Mouse (Mus musculus): ENCODE results near the gene Pnkp.

Gene Pnkp

GRCm38 (mm10) chr7:44867802-44868201 lies 10.9 kb downstream of the Pnkp start:
- no peak for TF ChIP-seq GATA4 (IDR thresholded peaks at IDR 0.05; ENCODE audit: insufficient replicate concordance, low read length)

GRCm38 (mm10) chr7:44868465-44868864 lies 11.5 kb downstream of the Pnkp start:
- no peak for TF ChIP-seq GATA4 (IDR thresholded peaks at IDR 0.05; ENCODE audit: insufficient replicate concordance, low read length)

- TF ChIP-seq GATA4 (IDR thresholded peaks at IDR 0.05; ENCODE audit: insufficient replicate concordance, low read length): no peak
Observed at GRCm38 (mm10) chr7:44868919-44869696, 12.2 kb downstream of the Pnkp start.

- no peak for TF ChIP-seq GATA4 (IDR thresholded peaks at IDR 0.05; ENCODE audit: insufficient replicate concordance, low read length)
Observed at GRCm38 (mm10) chr7:44869697-44870528, 13.0 kb downstream of the Pnkp start, which contains the start of gene Ptov1. Gene Ptov1, minus strand, starts transcription at chr7:44869788.

GRCm38 (mm10) chr7:44870614-44871013 lies 13.7 kb downstream of the Pnkp start:
- no peak for TF ChIP-seq GATA4 (IDR thresholded peaks at IDR 0.05; ENCODE audit: insufficient replicate concordance, low read length)

GRCm38 (mm10) chr7:44871181-44871580 lies 14.2 kb downstream of the Pnkp start:
- no peak for TF ChIP-seq GATA4 (IDR thresholded peaks at IDR 0.05; ENCODE audit: insufficient replicate concordance, low read length)

- TF ChIP-seq GATA4 (IDR thresholded peaks at IDR 0.05; ENCODE audit: insufficient replicate concordance, low read length): no peak
Observed at GRCm38 (mm10) chr7:44877833-44878232, 20.9 kb downstream of the Pnkp start.

- no peak for TF ChIP-seq GATA4 (IDR thresholded peaks at IDR 0.05; ENCODE audit: insufficient replicate concordance, low read length)
Observed at GRCm38 (mm10) chr7:44883036-44883435, 26.1 kb downstream of the Pnkp start.

GRCm38 (mm10) chr7:44884637-44885036 lies 27.7 kb downstream of the Pnkp start:
- no peak for TF ChIP-seq GATA4 (IDR thresholded peaks at IDR 0.05; ENCODE audit: insufficient replicate concordance, low read length)

- TF ChIP-seq GATA4 (IDR thresholded peaks at IDR 0.05; ENCODE audit: insufficient replicate concordance, low read length): no peak
Observed at GRCm38 (mm10) chr7:44886964-44887363, 30.0 kb downstream of the Pnkp start.

- TF ChIP-seq GATA4 (IDR thresholded peaks at IDR 0.05; ENCODE audit: insufficient replicate concordance, low read length): no peak
Observed at GRCm38 (mm10) chr7:44888256-44889105, 31.5 kb downstream of the Pnkp start.

GRCm38 (mm10) chr7:44890180-44890579 lies 33.2 kb downstream of the Pnkp start:
- no peak for TF ChIP-seq GATA4 (IDR thresholded peaks at IDR 0.05; ENCODE audit: insufficient replicate concordance, low read length)

- TF ChIP-seq GATA4 (IDR thresholded peaks at IDR 0.05; ENCODE audit: insufficient replicate concordance, low read length): no peak
Observed at GRCm38 (mm10) chr7:44890737-44891136, 33.8 kb downstream of the Pnkp start.

- TF ChIP-seq GATA4 (IDR thresholded peaks at IDR 0.05; ENCODE audit: insufficient replicate concordance, low read length): no peak
Observed at GRCm38 (mm10) chr7:44891611-44892010, 34.7 kb downstream of the Pnkp start.

GRCm38 (mm10) chr7:44892276-44892921 lies 35.5 kb downstream of the Pnkp start, which contains the start of gene Med25:
Gene Med25, minus strand, starts transcription at chr7:44892712.
- TF ChIP-seq GATA4 (IDR thresholded peaks at IDR 0.05; ENCODE audit: insufficient replicate concordance, low read length): no peak
